7 mouse cellular contexts compared by ENCODE assay signal in genomic region chr17:88325910-88326739, GRCm38 (mm10).
A peak's percentile ranks its signal among the peaks of the same experiment; 100 is the strongest.
DNase-seq lines count a peak whose midpoint lies in the region; ATAC-seq and TF ChIP-seq lines count a peak whose summit lies in the region.

No protein-coding gene starts in this region.

- no peak for TF ChIP-seq EP300 in liver, postnatal 0 days (IDR thresholded peaks at IDR 0.05; ENCODE audit: low read depth)

- H3K27ac ChIP-seq in cortical plate, adult 2 months (ENCODE audit: insufficient read depth, low read length) = peak overlapping the region; percentile 90
- no peak overlapping the region for H3K27ac ChIP-seq in embryonic facial prominence, embryonic 13.5 days
- no peak overlapping the region for H3K27ac ChIP-seq in liver, postnatal 0 days (ENCODE audit: low read depth)

- no peak overlapping the region for H3K4me3 ChIP-seq in cortical plate, adult 2 months (ENCODE audit: insufficient read depth, low read length)
- no peak overlapping the region for H3K4me3 ChIP-seq in embryonic facial prominence, embryonic 13.5 days
- H3K4me3 ChIP-seq in liver, postnatal 0 days (ENCODE audit: low read depth, low read length) = no peak overlapping the region

- 0 out of 2 replicates have a peak, but pooled peaks cover 4% of the 10 kb centered on the region for H3K9me3 ChIP-seq in embryonic facial prominence, embryonic 13.5 days
- peaks cover 5% of the 10 kb centered on the region; the same call in 1 of the 2 replicates for H3K9me3 ChIP-seq in liver, postnatal 0 days (ENCODE audit: low read length)

- DNase-seq in kidney, adult 9 months = peak; percentile 48
- DNase-seq in liver, postnatal 0 days = no peak
- no peak for DNase-seq in lung, postnatal 4 days
- no peak for DNase-seq in testis, postnatal 10 days (ENCODE audit: low spot score)

- H3K9ac ChIP-seq in embryonic facial prominence, embryonic 13.5 days = no peak overlapping the region
- H3K9ac ChIP-seq in liver, postnatal 0 days (replicated peaks) = no peak overlapping the region

- no peaks in the 10 kb centered on the region for H3K27me3 ChIP-seq in embryonic facial prominence, embryonic 13.5 days
- H3K27me3 ChIP-seq in liver, postnatal 0 days (ENCODE audit: insufficient read depth, low read length) = no peaks in the 10 kb centered on the region

- peak; percentile 56; the same call in 1 of the 2 replicates for ATAC-seq in embryonic facial prominence, embryonic 13.5 days (ENCODE audit: insufficient number of reproducible peaks, insufficient read depth, low FRiP score, low TSS enrichment, low read depth)
- ATAC-seq in liver, postnatal 0 days = peak; percentile 44; the same call in 1 of the 2 replicates
- ATAC-seq in monocyte, adult 5-6 weeks (replicated peaks; ENCODE audit: insufficient number of reproducible peaks, low FRiP score, low TSS enrichment, poor library complexity, severe bottlenecking) = no peak

- WGBS in embryonic facial prominence, embryonic 13.5 days = 19% methylated on average over 12 of the region's 12 CpGs
- 46% methylated on average over 12 of the region's 12 CpGs for WGBS in liver, postnatal 0 days (ENCODE audit: insufficient replicate concordance)

- H3K4me2 ChIP-seq in embryonic facial prominence, embryonic 13.5 days = peak overlapping the region; percentile 14; the same call in 1 of the 2 replicates
- H3K4me2 ChIP-seq in liver, postnatal 0 days (ENCODE audit: low read depth, low read length) = no peak overlapping the region

- H3K4me1 ChIP-seq in cortical plate, adult 2 months (ENCODE audit: control insufficient read depth, insufficient read depth, low read length) = no peaks in the 10 kb centered on the region
- peaks cover 17% of the 10 kb centered on the region for H3K4me1 ChIP-seq in embryonic facial prominence, embryonic 13.5 days
- H3K4me1 ChIP-seq in liver, postnatal 0 days (ENCODE audit: insufficient read depth) = peaks cover 7% of the 10 kb centered on the region; the same call in 1 of the 2 replicates

- TF ChIP-seq POLR2A in cortical plate, adult 2 months (IDR thresholded peaks at IDR 0.05; ENCODE audit: extremely low read depth, insufficient read depth, low read length) = no peak

- no peaks in the 10 kb centered on the region for H3K36me3 ChIP-seq in embryonic facial prominence, embryonic 13.5 days
- no peaks in the 10 kb centered on the region for H3K36me3 ChIP-seq in liver, postnatal 0 days (replicated peaks; ENCODE audit: insufficient read depth, low read length)

- no peak for TF ChIP-seq CTCF in cortical plate, adult 2 months (IDR thresholded peaks at IDR 0.05; ENCODE audit: extremely low read depth, insufficient read depth, low read length)
- TF ChIP-seq CTCF in liver, postnatal 0 days (IDR thresholded peaks at IDR 0.05; ENCODE audit: low read depth) = no peak
